Mouse (Mus musculus) kidney, embryonic 15.5 days (tissue): ENCODE results near the gene Htra3. TPM values are rescaled to one million over a fixed set of nuclear protein-coding genes. Genes with fewer than 3 reads are reported as not detected.
A peak's percentile ranks its signal among the peaks of the same experiment; 100 is the strongest.

Source experiments
- ATAC-seq: fragments of 200-750 bp; cut with Nextera tagmentation; replicated peaks from 2 replicates; pipeline ENCODE4 v1.8.0; 2017; ENCODE audit warnings: moderate TSS enrichment; ENCODE audit not compliant: low FRiP score
- H3K27ac ChIP-seq: fragments of 300-500 bp; sonication (generic); 2 replicates; pipeline ENCODE4 v1.5.1; 2015; ENCODE audit warnings: mild to moderate bottlenecking, inconsistent platforms
- H3K27me3 ChIP-seq: fragments of 300-500 bp; sonication (generic); 2 replicates; pipeline ENCODE4 v1.6.1; 2015; ENCODE audit warnings: inconsistent platforms
- H3K36me3 ChIP-seq: fragments of 300-500 bp; sonication (generic); 2 replicates; pipeline ENCODE4 v1.6.1; 2015; ENCODE audit warnings: inconsistent platforms
- H3K4me1 ChIP-seq: fragments of 300-500 bp; sonication (generic); 2 replicates; pipeline ENCODE4 v1.6.1; 2015; ENCODE audit warnings: inconsistent platforms
- H3K4me2 ChIP-seq: fragments of 300-500 bp; sonication (generic); 2 replicates; pipeline ENCODE4 v1.6.1; 2015; ENCODE audit warnings: moderate library complexity, mild to moderate bottlenecking, inconsistent platforms
- H3K4me3 ChIP-seq: fragments of 300-500 bp; sonication (generic); replicated peaks from 2 replicates; pipeline ENCODE4 v1.5.1; 2015; ENCODE audit warnings: mild to moderate bottlenecking, inconsistent platforms
- H3K9ac ChIP-seq: fragments of 300-500 bp; sonication (generic); 2 replicates; pipeline ENCODE4 v1.6.1; 2015; ENCODE audit warnings: mild to moderate bottlenecking, inconsistent platforms
- H3K9me3 ChIP-seq: fragments of 300-500 bp; sonication (generic); replicated peaks from 2 replicates; pipeline ENCODE4 v1.6.1; 2016; ENCODE audit warnings: inconsistent platforms
- WGBS: fragments of 180-500 bp; shearing (Covaris S2); methylation state at CpG from one replicate; pipeline ENCODE4 v1.1.7; 2015; ENCODE audit warnings: mixed read lengths; 5-methylcytosine and 5-hydroxymethylcytosine counted together
- polyA plus RNA-seq: library from polyadenylated mRNA; unstranded; fragments of >200 nt; fragmentation: Nextera tagmentation; extraction: Ambion mirVana; gene quantifications from 2 replicates; pipeline ENCODE4 v1.2.1, GENCODE M21; 2015

Htra3 gene
- polyA plus RNA-seq, 1 experiment from 2014 or later, result 16.4 TPM

DNA sequence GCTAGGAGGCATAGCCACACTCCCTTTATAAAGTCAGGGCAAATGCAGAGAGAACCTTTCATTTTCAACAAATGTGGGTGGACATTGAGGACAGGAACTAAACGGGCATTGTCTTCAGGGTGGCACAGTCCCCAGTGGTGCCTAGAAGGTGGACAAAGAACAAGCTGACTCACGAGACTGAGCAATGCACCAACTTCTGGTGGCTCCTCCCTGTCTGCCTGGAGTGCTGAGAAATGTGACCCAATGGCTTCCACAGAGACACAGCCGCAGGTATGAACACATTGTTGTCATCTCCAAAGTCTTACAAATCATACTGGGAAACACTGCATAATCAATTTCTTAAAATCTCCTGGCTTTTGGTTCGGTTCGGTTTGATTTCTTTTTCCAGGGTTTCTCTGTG is 37.9 kb upstream of the Htra3 start:
- Histone ChIP-seq H3K9me3 (no peaks in the 10 kb centered on the region), H3K27ac (no peak overlapping the region), H3K4me3 (no peak overlapping the region), H3K4me1 (peaks cover 23% of the 10 kb centered on the region), H3K4me2 (no peak overlapping the region), H3K9ac (no peak overlapping the region), H3K36me3 (peaks cover 13% of the 10 kb centered on the region), H3K27me3 (no peaks in the 10 kb centered on the region)
- no peak for ATAC-seq
- WGBS, result 80% methylated on average over 5 of the region's 5 CpGs

DNA sequence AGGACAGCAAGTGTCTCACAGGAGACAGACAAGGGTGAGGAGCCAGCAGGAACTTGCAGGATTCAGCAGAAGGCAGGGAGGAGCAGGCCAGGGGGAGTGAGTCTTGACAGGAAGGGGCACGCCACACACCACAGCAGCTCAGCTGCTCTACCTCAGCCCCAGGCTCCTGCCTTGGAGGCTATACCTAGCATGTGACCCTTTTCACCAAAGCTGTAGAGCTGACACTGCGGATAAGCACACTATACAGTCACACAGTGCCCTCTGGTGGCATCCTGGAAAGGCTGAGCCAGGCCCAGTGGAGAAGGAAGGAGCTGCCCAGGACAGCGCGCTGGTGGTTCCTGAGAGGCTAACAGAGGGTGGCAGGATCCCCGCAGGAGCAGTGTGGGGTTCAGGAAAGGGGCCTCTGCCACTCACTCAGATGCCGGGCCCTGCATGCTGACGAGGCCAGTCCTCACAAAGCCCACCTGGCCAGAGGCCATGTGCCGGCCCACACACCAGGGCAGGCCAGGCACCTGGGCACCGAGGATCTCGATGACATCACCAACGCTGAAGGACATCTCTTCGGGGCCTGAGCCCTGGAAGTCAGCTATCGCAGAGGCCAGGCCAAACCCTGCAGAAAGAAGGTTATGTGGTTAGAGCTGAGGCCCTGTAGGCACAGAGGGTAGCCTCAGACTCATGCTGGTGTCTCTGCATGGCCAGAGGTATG is 34.2 kb upstream of the Htra3 start:
- Histone ChIP-seq H3K27ac (no peak overlapping the region), H3K36me3 (peaks cover 17% of the 10 kb centered on the region), H3K27me3 (no peaks in the 10 kb centered on the region), H3K9me3 (no peaks in the 10 kb centered on the region), H3K4me2 (no peak overlapping the region), H3K9ac (no peak overlapping the region), H3K4me1 (peaks cover 15% of the 10 kb centered on the region; the same call in 1 of the 2 replicates), H3K4me3 (no peak overlapping the region)
- 51% methylated on average over 13 of the region's 13 CpGs for WGBS
- peak; percentile 77 for ATAC-seq

DNA sequence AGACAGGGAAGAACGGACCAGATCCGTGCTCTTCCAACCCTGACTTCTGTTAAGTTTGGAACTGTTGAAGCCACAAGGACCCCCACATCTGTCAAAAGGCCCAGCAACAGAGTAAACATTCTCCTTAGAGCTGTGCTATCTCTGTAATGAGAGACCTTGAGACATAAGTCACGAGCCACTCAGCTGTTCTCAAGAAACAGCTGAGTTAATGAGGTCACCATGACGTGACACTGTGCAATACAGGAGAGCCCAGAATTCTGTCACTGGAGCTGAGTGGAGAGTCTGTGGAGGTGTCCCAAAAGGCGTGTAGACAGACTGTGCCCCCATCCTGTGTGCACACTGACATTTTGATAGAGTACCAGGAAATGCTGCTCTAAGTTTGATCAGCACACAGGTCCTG is 32.9 kb upstream of the Htra3 start:
- no peak overlapping the region for H3K27ac ChIP-seq
- H3K27me3 ChIP-seq, result no peaks in the 10 kb centered on the region
- 56% methylated on average over 5 of the region's 5 CpGs for WGBS
- H3K4me3 ChIP-seq, result no peak overlapping the region
- no peak for ATAC-seq
- H3K36me3 ChIP-seq, result peaks cover 17% of the 10 kb centered on the region
- H3K9me3 ChIP-seq, result no peaks in the 10 kb centered on the region
- no peak overlapping the region for H3K4me2 ChIP-seq
- H3K4me1 ChIP-seq, result 0 out of 2 replicates have a peak, but pooled peaks cover 8% of the 10 kb centered on the region
- no peak overlapping the region for H3K9ac ChIP-seq

DNA sequence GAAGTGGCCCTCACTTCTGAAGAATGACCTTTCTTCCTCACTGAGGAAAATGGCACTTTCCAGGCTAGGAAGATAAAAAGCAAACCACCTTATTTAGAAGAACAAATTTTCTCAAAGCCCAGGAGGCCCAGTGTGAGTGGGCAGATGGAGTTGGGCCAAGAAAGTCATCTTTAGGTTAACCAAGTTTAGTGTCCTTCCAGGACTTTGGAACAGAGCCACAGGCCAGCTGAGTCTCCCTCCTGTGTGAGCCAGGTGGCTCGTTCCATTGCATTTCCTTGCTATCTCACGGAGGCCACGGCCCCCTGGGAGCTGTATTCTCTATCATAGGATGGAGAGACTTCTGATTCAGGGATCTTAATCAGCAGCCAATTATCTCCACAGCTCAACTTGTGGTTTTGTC is 31.3 kb upstream of the Htra3 start:
- WGBS, result 77% methylated on average over 3 of the region's 3 CpGs
- ATAC-seq, result no peak
- Histone ChIP-seq H3K9ac (no peak overlapping the region), H3K4me2 (no peak overlapping the region), H3K4me3 (no peak overlapping the region), H3K4me1 (0 out of 2 replicates have a peak, but pooled peaks cover 8% of the 10 kb centered on the region), H3K9me3 (no peaks in the 10 kb centered on the region), H3K27me3 (no peaks in the 10 kb centered on the region), H3K27ac (no peak overlapping the region), H3K36me3 (0 out of 2 replicates have a peak, but pooled peaks cover 10% of the 10 kb centered on the region)

DNA sequence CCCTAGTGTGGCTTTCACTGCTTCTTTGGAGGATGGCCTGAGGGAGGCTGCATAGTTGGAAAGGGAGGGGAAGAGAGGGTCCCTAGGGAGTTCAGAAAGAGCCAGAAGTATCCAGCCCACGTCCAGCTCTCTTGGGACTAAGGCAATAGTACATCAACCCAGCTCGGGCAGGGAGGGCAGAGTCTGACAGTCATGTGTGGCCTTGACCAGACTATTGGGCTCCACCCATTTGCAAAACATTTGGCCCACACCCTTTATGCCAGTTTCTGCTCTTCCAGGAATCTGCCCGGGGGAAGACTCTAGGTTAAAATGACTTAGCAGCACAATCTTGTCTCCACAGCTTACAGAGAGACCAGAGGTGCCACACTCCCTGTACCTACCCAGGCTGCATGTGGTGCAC is 30.9 kb upstream of the Htra3 start:
- Histone ChIP-seq H3K27me3 (no peaks in the 10 kb centered on the region), H3K4me1 (0 out of 2 replicates have a peak, but pooled peaks cover 8% of the 10 kb centered on the region), H3K4me2 (no peak overlapping the region), H3K9me3 (no peaks in the 10 kb centered on the region), H3K9ac (no peak overlapping the region), H3K27ac (no peak overlapping the region), H3K4me3 (no peak overlapping the region), H3K36me3 (peaks cover 14% of the 10 kb centered on the region; the same call in 1 of the 2 replicates)
- no peak for ATAC-seq
- 46% methylated on average over 3 of the region's 3 CpGs for WGBS

DNA sequence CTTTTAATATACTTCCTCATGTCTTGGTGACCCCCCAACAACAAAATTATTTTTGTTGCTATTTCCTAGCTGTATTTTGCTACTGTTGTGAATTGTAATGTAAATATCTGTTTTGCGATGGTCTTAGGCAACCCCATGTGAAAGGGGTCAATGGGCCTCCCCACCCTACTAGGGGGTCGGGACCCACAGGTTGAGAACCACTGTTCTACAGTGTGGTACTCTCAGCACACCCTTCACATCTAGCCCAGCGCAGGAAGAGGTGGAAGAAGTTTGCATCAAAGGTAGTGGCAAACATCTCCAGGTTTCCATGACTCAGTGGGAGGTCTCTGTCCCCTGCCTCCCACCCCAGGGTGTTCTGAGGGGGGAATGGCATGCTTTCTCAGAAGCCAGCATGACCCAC is 25.8 kb upstream of the Htra3 start:
- WGBS, result 91% methylated on average over 3 of the region's 3 CpGs
- no peaks in the 10 kb centered on the region for H3K27me3 ChIP-seq

DNA sequence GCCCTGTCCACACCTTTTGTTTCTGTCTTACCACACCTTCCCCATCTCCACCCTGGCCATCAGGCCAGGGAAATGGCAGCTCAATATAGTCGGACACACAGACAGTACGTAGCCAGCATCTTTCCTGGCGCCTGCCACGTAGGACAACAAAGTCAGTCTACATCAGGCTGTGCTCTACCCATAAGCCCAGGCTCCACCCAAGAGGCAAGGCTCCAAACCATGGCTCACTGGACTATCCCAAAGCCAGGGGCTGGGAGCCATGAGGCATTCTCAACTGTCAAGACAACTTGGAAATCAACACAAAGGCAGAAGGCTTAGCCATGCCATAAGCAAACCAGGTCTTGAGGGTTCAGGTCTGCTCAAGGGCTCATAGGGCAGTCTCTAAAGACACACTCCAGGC is 24.2 kb upstream of the Htra3 start:
- Histone ChIP-seq H3K9me3 (no peaks in the 10 kb centered on the region), H3K4me3 (no peak overlapping the region), H3K4me2 (no peak overlapping the region), H3K4me1 (no peaks in the 10 kb centered on the region), H3K27ac (no peak overlapping the region), H3K27me3 (no peaks in the 10 kb centered on the region), H3K36me3 (peaks cover 13% of the 10 kb centered on the region; the same call in 1 of the 2 replicates), H3K9ac (no peak overlapping the region)
- WGBS, result 91% methylated on average over 4 of the region's 4 CpGs
- no peak for ATAC-seq

More for the DNA sequence above, 25.8 kb upstream of the Htra3 start:
- no peak for ATAC-seq
- 0 out of 2 replicates have a peak, but pooled peaks cover 3% of the 10 kb centered on the region for H3K4me1 ChIP-seq
- no peak overlapping the region for H3K4me2 ChIP-seq
- no peak overlapping the region for H3K27ac ChIP-seq
- peaks cover 9% of the 10 kb centered on the region; the same call in 1 of the 2 replicates for H3K36me3 ChIP-seq
- H3K9me3 ChIP-seq, result no peaks in the 10 kb centered on the region
- no peak overlapping the region for H3K4me3 ChIP-seq
- no peak overlapping the region for H3K9ac ChIP-seq

DNA sequence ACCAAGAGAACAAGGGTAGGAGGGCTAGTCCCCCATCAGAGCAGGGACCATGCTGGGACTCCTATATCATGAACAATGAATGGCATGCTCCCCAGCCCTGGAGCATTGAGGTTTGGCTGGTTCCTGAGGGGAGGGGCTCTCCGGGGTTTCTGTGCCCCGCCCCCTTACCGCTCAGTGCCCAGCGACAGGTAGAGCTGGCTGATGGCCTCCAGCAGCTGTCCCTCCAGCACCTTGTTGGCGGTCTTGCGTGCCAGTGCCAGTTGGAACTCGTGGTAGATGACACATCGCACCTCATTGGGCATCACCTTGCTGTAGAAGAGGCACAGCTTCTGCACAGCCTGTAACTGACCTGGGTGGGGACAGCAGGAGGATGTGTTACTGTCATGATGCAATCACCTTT is 23.6 kb upstream of the Htra3 start:
- Histone ChIP-seq H3K27ac (no peak overlapping the region), H3K4me2 (no peak overlapping the region), H3K27me3 (no peaks in the 10 kb centered on the region), H3K9ac (no peak overlapping the region), H3K9me3 (no peaks in the 10 kb centered on the region), H3K4me3 (no peak overlapping the region), H3K4me1 (no peaks in the 10 kb centered on the region), H3K36me3 (peaks cover 13% of the 10 kb centered on the region; the same call in 1 of the 2 replicates)
- WGBS, result 85% methylated on average over 8 of the region's 8 CpGs
- ATAC-seq, result no peak

DNA sequence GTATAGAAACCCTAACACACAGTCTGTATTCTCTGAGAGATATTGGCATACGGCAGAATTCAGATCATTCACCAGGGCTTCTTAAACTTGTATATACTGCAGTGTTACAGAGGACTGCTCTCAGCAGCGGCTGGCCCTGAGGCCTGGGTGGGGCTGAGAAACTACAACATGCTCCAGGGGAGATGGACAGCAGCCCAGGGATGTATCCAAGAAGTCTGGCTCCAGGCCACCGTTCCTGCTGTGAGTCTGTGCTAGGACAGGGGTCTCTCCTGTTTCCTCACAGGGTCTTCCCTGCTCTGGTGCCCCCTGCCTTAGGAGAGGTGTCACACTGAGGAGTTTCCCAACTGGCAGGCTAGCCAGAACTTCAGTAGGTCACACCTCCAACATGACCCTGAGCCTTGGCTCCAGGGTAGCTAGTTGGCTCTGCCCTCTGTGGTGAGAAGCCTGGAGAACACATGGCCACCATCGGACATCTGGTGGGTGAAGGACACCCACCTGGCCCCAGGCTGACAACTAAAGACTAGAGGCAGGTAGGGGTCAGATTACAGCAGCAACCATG is 23.1 kb upstream of the Htra3 start:
- no peaks in the 10 kb centered on the region for H3K9me3 ChIP-seq
- 77% methylated on average over 4 of the region's 4 CpGs for WGBS
- H3K4me1 ChIP-seq, result no peaks in the 10 kb centered on the region
- H3K9ac ChIP-seq, result no peak overlapping the region
- ATAC-seq, result no peak
- H3K36me3 ChIP-seq, result peaks cover 13% of the 10 kb centered on the region; the same call in 1 of the 2 replicates
- no peak overlapping the region for H3K4me3 ChIP-seq
- H3K4me2 ChIP-seq, result no peak overlapping the region
- H3K27me3 ChIP-seq, result no peaks in the 10 kb centered on the region
- H3K27ac ChIP-seq, result no peak overlapping the region

DNA sequence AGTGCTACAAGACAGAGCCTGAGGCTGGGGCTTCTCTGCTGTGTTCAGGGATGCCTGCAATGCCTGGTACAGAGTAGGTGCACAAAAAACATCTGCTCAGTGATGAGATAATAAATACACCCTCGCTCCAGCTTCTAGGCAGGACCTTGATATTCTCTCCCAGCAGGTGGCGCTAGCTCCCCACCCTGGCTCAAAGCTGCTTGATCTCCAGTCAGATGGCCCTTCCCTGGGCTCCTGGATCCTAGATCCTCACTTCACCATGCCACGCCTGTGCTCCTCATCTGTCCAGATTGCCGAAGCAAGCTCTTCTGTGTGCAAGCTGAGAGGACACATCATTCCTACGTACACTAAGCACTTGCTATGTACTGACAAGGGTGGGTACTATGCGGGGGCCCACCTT is 21.5 kb upstream of the Htra3 start:
- 41% methylated on average over 6 of the region's 6 CpGs for WGBS
- Histone ChIP-seq H3K4me1 (no peaks in the 10 kb centered on the region), H3K4me2 (no peak overlapping the region), H3K9ac (no peak overlapping the region), H3K27me3 (no peaks in the 10 kb centered on the region), H3K27ac (no peak overlapping the region), H3K36me3 (peaks cover 18% of the 10 kb centered on the region; the same call in 1 of the 2 replicates), H3K4me3 (no peak overlapping the region), H3K9me3 (no peaks in the 10 kb centered on the region)
- 0 out of 2 replicates have a peak, but pooled peaks have one; percentile 26 for ATAC-seq

DNA sequence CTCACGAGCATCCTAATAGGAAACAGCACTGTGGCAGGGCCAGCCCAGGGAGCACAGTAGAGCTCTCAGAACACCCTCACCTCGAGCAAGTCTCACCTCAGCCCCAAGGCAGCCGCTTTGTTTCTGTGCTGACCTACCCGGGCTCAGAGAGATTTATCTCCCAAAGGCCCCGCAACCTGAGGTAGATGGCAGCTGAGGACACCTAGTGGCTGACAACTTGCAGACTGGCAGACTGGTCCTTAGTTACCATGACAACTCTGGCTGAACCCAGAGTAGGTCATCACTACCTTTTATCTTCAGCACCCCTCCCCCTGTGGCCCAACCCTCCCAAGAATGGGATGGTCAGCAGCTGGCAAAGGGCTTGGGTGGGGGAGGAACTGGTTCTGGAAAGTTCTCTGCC is 16.2 kb upstream of the Htra3 start:
- peaks cover 10% of the 10 kb centered on the region; the same call in 1 of the 2 replicates for H3K36me3 ChIP-seq
- H3K27ac ChIP-seq, result no peak overlapping the region
- H3K4me2 ChIP-seq, result no peak overlapping the region
- 28% methylated on average over 5 of the region's 5 CpGs for WGBS
- ATAC-seq, result no peak
- H3K4me1 ChIP-seq, result peaks cover 16% of the 10 kb centered on the region
- no peak overlapping the region for H3K4me3 ChIP-seq
- H3K9me3 ChIP-seq, result no peaks in the 10 kb centered on the region
- no peak overlapping the region for H3K9ac ChIP-seq
- no peaks in the 10 kb centered on the region for H3K27me3 ChIP-seq

DNA sequence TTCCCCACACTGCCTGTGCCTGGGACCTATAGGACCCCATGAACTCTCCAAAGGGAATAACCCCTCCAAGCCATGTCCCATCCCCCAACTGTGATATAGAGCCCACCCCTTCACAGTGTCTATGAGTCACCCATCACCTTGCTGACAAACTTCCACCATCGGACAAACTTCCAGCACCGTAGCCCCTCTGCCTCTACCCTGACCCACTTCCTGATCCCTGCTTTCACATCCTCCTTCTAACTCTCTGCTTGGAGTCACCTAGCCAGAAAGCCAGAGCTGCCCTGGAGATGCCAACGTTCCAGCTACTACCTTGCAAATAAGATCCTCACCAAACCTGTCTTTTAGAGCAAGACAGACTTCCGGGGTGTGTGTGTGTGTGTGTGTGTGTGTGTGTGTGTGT is 14.1 kb upstream of the Htra3 start:
- no peak overlapping the region for H3K4me2 ChIP-seq
- H3K4me3 ChIP-seq, result no peak overlapping the region
- H3K27ac ChIP-seq, result no peak overlapping the region
- no peak for ATAC-seq
- H3K9me3 ChIP-seq, result no peaks in the 10 kb centered on the region
- WGBS, result 71% methylated on average over 4 of the region's 4 CpGs
- H3K27me3 ChIP-seq, result no peaks in the 10 kb centered on the region
- H3K4me1 ChIP-seq, result peaks cover 24% of the 10 kb centered on the region
- no peak overlapping the region for H3K9ac ChIP-seq
- H3K36me3 ChIP-seq, result 0 out of 2 replicates have a peak, but pooled peaks cover 5% of the 10 kb centered on the region
